Mouse (Mus musculus): ENCODE measurements at regions not wholly inside any gene's neighbourhood (a gene's known extent, or its start where the extent isn't known, plus 50 kb on each side); places are given as distances from the start of the nearest gene placed in this dataset.
A peak's percentile ranks its signal among the peaks of the same experiment; 100 is the strongest.

DNA sequence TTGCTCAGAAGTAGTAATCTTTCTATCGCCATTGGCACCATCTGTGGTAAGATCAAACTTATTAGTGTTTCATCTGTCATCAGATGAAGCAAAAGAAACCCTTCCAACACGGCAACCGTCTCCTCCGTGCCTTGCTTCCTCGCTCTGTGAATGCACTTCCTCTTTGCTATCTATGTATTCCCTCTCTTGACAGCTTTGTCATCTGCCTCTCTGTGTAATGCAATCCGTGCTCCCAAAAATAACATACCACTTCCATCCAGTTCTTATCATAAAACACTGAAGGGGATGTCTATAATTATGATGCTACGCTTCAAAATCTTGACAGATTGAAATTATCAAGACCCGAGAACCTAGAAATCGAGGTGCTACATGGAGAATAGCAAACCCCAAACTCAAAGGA lies 123.2 kb downstream of the Cartpt start:
- Histone ChIP-seq H3K36me3 (no peaks in the 10 kb centered on the region), H3K27ac (no peak overlapping the region), H3K27me3 (replicated peaks) (no peaks in the 10 kb centered on the region), H3K9me3 (no peaks in the 10 kb centered on the region), H3K4me2 (replicated peaks) (no peak overlapping the region), H3K4me1 (replicated peaks) (no peaks in the 10 kb centered on the region), H3K4me3 (replicated peaks) (no peak overlapping the region), H3K9ac (no peak overlapping the region)
- ATAC-seq: no peak
- 84% methylated on average over 9 of the region's 9 CpGs for WGBS

DNA sequence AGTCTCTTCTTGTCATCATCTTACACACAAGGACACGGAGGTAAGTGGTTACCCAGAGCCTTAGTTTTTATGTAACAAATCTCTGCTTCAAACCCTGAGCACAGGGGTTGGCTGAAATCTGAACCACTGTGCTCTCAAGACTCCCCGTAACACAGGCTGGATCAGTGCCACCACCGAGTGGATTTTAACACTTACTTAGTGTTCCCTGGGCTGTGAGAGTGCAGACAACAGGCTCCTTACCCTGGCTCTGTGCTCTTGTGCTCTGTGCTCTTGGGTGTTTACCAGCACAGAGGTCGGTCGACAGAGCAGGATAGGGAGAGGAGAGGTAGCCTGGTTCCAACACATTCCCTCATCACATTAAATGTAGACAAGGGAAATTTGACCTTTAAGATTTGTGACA lies 134.9 kb downstream of the Cartpt start:
- H3K4me3 ChIP-seq (replicated peaks): no peak overlapping the region
- no peaks in the 10 kb centered on the region for H3K27me3 ChIP-seq (replicated peaks)
- no peak overlapping the region for H3K4me2 ChIP-seq (replicated peaks)
- no peaks in the 10 kb centered on the region for H3K36me3 ChIP-seq
- no peaks in the 10 kb centered on the region for H3K9me3 ChIP-seq
- no peak overlapping the region for H3K9ac ChIP-seq
- H3K4me1 ChIP-seq (replicated peaks): no peaks in the 10 kb centered on the region
- 44% methylated on average over 5 of the region's 5 CpGs for WGBS
- ATAC-seq: no peak
- no peak overlapping the region for H3K27ac ChIP-seq

DNA sequence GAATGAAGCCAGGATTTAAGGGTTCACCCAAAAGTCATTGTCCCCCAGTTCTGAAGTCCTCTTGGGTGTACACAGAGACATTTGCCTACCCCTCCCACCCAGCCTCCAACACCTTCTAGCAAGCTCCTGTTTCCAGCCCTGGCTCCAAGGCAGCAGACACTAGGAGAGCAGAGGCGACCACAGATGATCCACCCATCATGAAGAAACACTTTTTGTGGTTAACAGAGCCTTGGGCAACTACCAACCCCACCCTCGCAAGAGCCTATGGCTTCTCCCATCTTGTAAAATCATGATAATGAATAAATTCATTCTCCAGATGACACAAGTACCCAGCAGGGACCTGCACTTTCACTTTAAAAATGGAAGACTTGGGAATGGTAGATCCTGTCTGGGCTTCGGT lies 136.1 kb downstream of the Cartpt start:
- Histone ChIP-seq H3K9me3 (no peaks in the 10 kb centered on the region), H3K4me1 (replicated peaks) (no peaks in the 10 kb centered on the region), H3K4me3 (replicated peaks) (no peak overlapping the region), H3K27me3 (replicated peaks) (no peaks in the 10 kb centered on the region), H3K9ac (no peak overlapping the region), H3K36me3 (no peaks in the 10 kb centered on the region), H3K4me2 (replicated peaks) (no peak overlapping the region), H3K27ac (no peak overlapping the region)
- WGBS: 81% methylated on average over 3 of the region's 3 CpGs
- ATAC-seq: no peak

DNA sequence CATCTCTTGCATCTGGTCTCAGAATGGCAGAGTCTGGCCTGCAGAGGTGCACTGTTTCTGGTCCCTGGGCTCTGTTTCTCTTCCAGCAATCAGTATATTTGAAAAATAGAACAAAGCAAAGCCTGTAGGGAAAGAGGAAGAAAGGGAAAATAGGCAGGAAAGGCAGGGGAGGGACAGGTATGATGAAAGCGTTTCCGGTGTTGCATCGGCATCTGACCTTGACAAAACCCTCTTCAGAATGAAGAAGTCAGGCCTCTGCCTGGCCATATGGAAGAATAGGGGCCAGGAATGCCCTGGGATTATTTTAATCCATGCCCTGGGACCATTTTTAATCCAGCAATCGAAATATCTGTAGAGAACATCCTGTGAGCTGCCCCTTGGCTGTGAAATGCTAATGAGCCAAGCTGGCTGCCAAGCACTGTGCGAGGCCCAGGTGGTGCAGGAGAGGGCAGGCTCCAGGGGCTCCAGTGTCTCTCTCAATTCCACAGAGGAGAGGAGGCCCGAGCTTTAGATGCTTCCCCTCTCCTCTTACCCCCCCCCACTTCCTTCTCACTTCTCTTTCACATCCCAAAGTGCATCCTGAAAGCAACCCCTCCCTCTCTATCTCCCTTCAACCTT lies 136.7 kb downstream of the Cartpt start:
- no peak overlapping the region for H3K4me3 ChIP-seq (replicated peaks)
- no peaks in the 10 kb centered on the region for H3K36me3 ChIP-seq
- no peaks in the 10 kb centered on the region for H3K9me3 ChIP-seq
- no peak overlapping the region for H3K4me2 ChIP-seq (replicated peaks)
- no peaks in the 10 kb centered on the region for H3K4me1 ChIP-seq (replicated peaks)
- H3K9ac ChIP-seq: no peak overlapping the region
- no peak for ATAC-seq
- 65% methylated on average over 6 of the region's 6 CpGs for WGBS
- no peak overlapping the region for H3K27ac ChIP-seq
- no peaks in the 10 kb centered on the region for H3K27me3 ChIP-seq (replicated peaks)

DNA sequence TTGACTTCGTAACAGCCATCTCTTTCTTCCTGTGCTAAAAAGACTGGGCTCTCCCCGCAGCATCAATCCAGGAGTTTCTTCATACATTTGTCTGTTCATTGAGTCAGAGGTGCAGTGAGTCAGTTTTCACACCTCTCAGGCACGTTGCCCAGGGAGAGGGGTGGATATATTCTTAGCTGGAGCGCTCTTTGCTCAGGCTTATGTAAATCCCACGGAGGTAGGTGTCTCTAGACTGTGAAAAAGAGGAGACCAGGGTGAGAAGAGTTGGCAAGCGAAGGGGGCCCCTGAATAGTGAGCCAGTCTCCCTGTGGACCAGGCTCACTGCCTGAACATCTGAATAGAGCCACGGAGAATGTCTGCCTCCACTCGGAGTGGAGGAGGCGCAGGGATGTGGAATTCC lies 139.0 kb downstream of the Cartpt start:
- H3K36me3 ChIP-seq: no peaks in the 10 kb centered on the region
- H3K27ac ChIP-seq: no peak overlapping the region
- H3K9me3 ChIP-seq: no peaks in the 10 kb centered on the region
- WGBS: 74% methylated on average over 9 of the region's 9 CpGs
- H3K4me2 ChIP-seq (replicated peaks): no peak overlapping the region
- H3K4me3 ChIP-seq (replicated peaks): no peak overlapping the region
- no peaks in the 10 kb centered on the region for H3K27me3 ChIP-seq (replicated peaks)
- no peaks in the 10 kb centered on the region for H3K4me1 ChIP-seq (replicated peaks)
- no peak for ATAC-seq
- H3K9ac ChIP-seq: no peak overlapping the region

DNA sequence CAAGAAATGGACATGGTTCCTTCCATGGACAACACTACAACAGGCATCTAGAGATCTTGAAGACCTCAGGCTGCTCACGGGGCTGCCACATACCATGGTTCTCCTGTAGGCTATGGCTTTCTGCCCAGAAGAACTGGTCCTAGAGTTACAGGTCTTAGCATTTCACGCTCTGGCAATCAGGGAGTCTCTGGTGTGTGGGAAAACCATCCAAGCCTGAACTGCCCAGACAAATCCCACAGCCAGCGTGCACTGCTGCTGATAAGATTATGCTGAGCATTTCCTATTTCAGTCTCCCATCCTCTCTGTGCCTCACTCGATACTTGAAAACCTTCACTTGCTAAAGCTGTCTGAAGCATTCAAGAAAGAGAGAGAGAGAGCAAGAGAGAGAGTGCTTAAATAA lies 139.5 kb downstream of the Cartpt start:
- 76% methylated on average over 4 of the region's 4 CpGs for WGBS
- H3K4me1 ChIP-seq (replicated peaks): no peaks in the 10 kb centered on the region
- no peak overlapping the region for H3K4me2 ChIP-seq (replicated peaks)
- H3K36me3 ChIP-seq: no peaks in the 10 kb centered on the region
- no peak overlapping the region for H3K27ac ChIP-seq
- no peak overlapping the region for H3K9ac ChIP-seq
- H3K27me3 ChIP-seq (replicated peaks): no peaks in the 10 kb centered on the region
- no peak for ATAC-seq
- H3K9me3 ChIP-seq: no peaks in the 10 kb centered on the region
- H3K4me3 ChIP-seq (replicated peaks): no peak overlapping the region

DNA sequence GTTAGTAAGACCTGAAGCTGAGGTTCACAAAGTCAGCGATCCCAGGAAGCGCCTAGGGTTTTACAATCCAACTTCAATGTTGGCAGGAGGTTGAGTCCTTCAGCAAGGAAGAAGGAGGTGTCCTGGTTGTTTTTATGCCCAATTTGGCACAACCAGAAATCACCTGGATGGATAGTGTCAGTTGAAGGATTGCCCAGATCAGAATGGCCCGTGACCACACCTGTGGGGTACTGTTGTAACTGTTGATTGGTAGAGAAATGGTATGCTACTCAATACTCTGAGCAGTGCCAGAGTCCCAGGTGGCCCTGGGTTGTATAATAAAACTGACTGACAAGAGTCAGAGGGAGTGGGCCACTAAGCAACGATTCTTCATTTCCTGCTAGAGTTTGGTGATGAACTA lies 140.2 kb downstream of the Cartpt start:
- no peak overlapping the region for H3K4me2 ChIP-seq (replicated peaks)
- no peak for ATAC-seq
- H3K9me3 ChIP-seq: no peaks in the 10 kb centered on the region
- no peak overlapping the region for H3K4me3 ChIP-seq (replicated peaks)
- H3K4me1 ChIP-seq (replicated peaks): no peaks in the 10 kb centered on the region
- no peaks in the 10 kb centered on the region for H3K27me3 ChIP-seq (replicated peaks)
- no peaks in the 10 kb centered on the region for H3K36me3 ChIP-seq
- no peak overlapping the region for H3K9ac ChIP-seq
- 76% methylated on average over 4 of the region's 4 CpGs for WGBS
- H3K27ac ChIP-seq: no peak overlapping the region

DNA sequence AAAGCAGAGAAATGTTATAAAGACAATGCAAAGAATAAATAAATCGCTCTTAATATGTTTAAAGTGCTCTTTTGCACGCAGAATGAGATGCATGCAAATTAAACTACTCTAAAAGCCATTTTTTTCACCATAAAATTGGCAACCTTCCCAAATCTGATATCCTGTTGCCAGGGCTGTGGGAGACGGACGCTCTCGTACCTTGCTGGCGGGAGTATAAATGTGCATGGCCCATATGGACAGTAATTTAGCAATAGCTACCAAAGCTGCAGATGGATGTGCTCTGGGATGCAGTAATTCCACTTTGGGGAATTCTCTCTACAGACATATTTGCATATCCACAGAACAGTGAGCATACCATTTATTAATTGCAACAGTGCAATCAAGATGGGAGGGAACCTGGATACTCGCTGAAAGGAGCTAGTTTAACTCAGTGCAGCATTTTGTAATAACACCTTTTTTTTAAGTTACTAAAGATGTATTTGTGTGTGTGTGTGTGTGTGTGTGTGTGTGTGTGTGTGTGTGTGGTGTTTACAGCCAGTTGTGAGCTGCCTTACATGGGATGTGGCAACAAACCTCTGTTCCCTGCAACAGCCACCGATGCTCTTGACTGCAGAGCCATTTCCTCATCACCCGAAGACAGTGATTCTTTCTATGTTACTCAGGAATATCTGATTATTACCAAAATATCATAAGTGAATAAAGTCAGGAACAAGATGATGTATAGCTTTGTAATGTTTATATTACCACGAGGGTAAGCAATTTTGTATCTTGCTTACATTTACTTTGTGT lies 141.4 kb downstream of the Cartpt start:
- H3K9ac ChIP-seq: no peak overlapping the region
- H3K4me3 ChIP-seq (replicated peaks): no peak overlapping the region
- H3K9me3 ChIP-seq: no peaks in the 10 kb centered on the region
- H3K27me3 ChIP-seq (replicated peaks): no peaks in the 10 kb centered on the region
- H3K36me3 ChIP-seq: no peaks in the 10 kb centered on the region
- H3K27ac ChIP-seq: no peak overlapping the region
- WGBS: 60% methylated on average over 10 of the region's 10 CpGs
- no peaks in the 10 kb centered on the region for H3K4me1 ChIP-seq (replicated peaks)
- no peak overlapping the region for H3K4me2 ChIP-seq (replicated peaks)
- ATAC-seq: no peak

DNA sequence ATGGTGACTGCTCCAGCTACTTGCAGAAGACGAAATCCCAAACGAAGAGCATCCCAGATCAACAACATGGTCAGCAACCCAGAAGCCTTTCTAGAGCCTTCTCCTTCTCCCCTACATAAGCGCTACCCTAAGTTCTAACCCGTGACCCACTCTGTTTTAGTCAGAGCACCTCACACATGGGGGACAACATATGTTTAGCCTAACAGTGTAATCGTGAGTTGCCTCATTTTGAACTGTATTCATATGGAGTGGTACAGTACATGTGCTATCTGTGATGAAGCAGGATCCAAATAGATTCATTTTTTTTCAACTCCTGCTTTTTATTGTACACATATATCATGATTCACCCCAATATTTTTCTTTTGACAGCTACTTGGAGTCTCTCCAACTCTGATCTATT lies 146.2 kb downstream of the Cartpt start:
- Histone ChIP-seq H3K36me3 (no peaks in the 10 kb centered on the region), H3K4me2 (replicated peaks) (no peak overlapping the region), H3K9ac (no peak overlapping the region), H3K4me1 (replicated peaks) (no peaks in the 10 kb centered on the region), H3K4me3 (replicated peaks) (no peak overlapping the region), H3K9me3 (no peaks in the 10 kb centered on the region), H3K27ac (no peak overlapping the region), H3K27me3 (replicated peaks) (no peaks in the 10 kb centered on the region)
- 77% methylated on average over 5 of the region's 5 CpGs for WGBS
- no peak for ATAC-seq

DNA sequence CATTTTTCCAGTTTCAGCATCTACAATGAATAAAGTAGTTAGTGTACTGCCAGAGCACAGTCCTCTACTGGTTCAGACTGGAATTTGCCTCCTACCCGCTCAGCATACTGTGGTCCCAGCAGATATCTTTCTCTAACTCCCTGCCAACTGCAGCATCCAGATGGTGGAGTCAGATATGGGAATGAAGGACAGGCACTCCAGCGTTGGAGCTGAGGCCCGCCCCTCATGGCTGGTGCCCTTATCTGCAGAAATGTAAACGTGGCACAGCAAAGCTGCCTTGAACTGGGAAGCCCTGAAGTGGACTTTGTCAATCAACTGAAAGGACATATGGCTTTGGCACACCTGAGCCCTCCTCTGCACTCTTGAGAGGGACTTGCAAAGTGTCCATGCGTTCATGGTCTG lies 146.6 kb downstream of the Cartpt start:
- H3K27me3 ChIP-seq (replicated peaks): no peaks in the 10 kb centered on the region
- H3K4me2 ChIP-seq (replicated peaks): no peak overlapping the region
- no peak overlapping the region for H3K4me3 ChIP-seq (replicated peaks)
- H3K27ac ChIP-seq: no peak overlapping the region
- WGBS: 33% methylated on average over 5 of the region's 5 CpGs
- peak; percentile 85 for ATAC-seq
- no peaks in the 10 kb centered on the region for H3K9me3 ChIP-seq
- no peak overlapping the region for H3K9ac ChIP-seq
- no peaks in the 10 kb centered on the region for H3K36me3 ChIP-seq
- H3K4me1 ChIP-seq (replicated peaks): no peaks in the 10 kb centered on the region

DNA sequence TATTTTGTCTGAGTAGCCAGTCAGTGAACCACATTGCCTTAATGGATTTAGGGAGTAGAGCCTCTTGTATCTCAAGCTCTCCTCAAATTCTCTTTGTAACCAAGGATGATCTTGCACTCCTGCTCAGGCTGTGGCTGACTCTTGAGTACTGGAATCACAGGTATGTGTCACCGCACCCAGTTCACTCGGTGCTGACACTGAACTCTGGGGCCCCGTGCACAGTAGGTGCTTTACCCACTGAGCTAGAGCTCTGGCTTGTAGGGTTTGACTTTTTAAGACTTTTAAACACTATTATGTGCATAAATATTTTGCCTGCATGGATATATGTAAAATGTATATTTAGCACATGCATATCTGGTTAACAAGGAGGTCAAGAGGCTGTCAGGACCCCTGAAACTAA lies 147.4 kb downstream of the Cartpt start:
- H3K4me3 ChIP-seq (replicated peaks): no peak overlapping the region
- 77% methylated on average over 3 of the region's 3 CpGs for WGBS
- H3K36me3 ChIP-seq: no peaks in the 10 kb centered on the region
- H3K4me2 ChIP-seq (replicated peaks): no peak overlapping the region
- H3K27ac ChIP-seq: no peak overlapping the region
- H3K9ac ChIP-seq: no peak overlapping the region
- H3K9me3 ChIP-seq: no peaks in the 10 kb centered on the region
- no peak for ATAC-seq
- H3K4me1 ChIP-seq (replicated peaks): no peaks in the 10 kb centered on the region
- H3K27me3 ChIP-seq (replicated peaks): no peaks in the 10 kb centered on the region

DNA sequence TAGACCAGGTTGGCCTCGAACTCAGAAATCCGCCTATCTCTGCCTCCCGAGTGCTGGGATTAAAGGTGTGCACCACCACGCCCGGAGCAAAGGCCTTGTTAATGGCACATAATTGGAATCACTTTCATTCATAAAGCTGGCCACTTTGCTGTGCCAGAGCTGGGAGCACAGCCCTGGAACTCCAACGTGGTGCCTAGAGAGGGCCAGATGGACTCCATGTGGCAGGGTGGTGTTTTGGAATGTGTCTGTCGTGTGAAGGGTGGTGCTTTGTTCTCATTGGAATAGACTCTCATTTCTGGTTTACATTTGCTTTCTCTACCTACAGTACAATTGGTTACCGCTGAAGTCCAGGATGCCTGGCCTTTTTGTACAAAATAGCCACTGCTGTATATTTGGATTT lies 150.2 kb downstream of the Cartpt start:
- no peaks in the 10 kb centered on the region for H3K9me3 ChIP-seq
- no peak overlapping the region for H3K4me2 ChIP-seq (replicated peaks)
- H3K4me1 ChIP-seq (replicated peaks): no peaks in the 10 kb centered on the region
- 81% methylated on average over 8 of the region's 8 CpGs for whole genome bisulfite sequencing
- no peak overlapping the region for H3K27ac ChIP-seq
- H3K27me3 ChIP-seq (replicated peaks): no peaks in the 10 kb centered on the region
- no peak overlapping the region for H3K9ac ChIP-seq
- H3K4me3 ChIP-seq (replicated peaks): no peak overlapping the region
- no peaks in the 10 kb centered on the region for H3K36me3 ChIP-seq
- no peak for ATAC-seq

DNA sequence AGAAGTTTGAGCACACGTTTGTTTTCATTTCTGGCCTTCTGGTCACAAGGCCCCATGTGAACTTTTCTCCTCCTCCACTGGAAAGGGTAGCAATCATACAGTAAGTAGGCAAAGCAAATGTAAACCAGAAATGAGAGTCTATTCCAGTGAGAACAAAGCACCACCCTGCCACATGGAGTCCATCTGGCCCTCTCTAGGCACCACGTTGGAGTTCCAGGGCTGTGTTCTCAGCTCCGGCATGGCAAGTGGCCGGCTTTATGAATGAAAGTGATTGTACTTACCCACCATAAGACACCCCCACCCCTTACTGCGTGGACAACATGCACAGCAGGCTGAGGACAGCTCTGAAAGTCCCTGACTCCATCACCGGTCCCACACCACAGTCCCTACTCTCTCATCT lies 151.5 kb downstream of the Cartpt start:
- Histone ChIP-seq H3K4me2 (replicated peaks) (no peak overlapping the region), H3K4me1 (replicated peaks) (no peaks in the 10 kb centered on the region), H3K9ac (no peak overlapping the region), H3K9me3 (no peaks in the 10 kb centered on the region), H3K4me3 (replicated peaks) (no peak overlapping the region), H3K27ac (no peak overlapping the region), H3K27me3 (replicated peaks) (no peaks in the 10 kb centered on the region), H3K36me3 (no peaks in the 10 kb centered on the region)
- ATAC-seq: no peak
- 80% methylated on average over 6 of the region's 6 CpGs for WGBS
